Mouse (Mus musculus): ENCODE measurements around the gene Fam207a.

DNA sequence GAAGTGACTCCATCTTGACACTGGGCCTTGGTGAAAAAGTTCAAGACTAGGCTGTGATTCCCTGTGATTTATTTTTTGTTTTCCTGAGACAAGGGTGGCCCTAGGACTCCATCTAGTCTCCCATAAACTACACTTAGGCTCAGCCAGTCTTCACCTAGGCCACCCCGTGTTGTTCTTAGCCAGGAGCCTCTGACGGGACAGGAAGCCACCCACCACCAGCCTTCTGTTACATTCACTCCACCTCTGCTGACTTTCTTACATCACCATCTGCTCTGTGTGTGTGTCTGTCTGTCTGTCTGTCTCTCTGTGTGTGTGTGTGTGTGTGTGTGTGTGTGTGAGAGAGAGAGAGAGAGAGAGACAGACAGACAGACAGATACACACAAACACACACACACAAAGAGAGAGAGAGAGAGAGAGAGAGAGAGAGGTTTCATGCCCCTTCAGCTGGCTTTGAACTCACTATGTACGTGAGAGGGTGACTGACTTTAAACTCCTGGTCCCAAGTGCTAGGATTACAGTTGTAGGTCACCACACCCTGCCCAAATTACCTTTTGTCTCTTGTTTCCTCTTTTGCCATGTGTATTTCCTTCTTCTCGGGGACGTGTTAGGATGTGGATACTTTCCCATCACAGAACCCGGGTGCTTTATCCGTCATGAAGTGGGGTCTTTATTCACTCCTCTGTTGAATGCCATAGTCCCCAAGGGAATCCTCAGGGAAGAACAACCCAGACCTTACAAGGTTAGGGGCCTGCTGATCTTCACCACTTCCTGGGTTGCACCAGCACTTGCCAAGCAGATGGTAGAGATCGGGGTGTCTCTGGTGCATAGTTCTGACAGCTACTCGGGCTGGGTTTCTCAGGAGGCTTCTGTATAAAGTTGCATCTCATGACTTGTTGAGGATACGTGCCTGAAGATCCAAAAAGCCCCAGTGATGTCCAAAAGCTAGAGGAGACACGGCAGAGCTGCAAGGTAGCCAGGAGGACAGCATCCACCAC, 21.9 kb upstream of the Fam207a start:
- TF ChIP-seq CTCF (IDR thresholded peaks at IDR 0.05; ENCODE audit: low read depth) (no peak), EP300 (IDR thresholded peaks at IDR 0.05; ENCODE audit: low read depth) (no peak)
